Comparison of ENCODE assay signal across 39 mouse cellular contexts in genomic region chr5:113761585-113761984, GRCm38 (mm10). TPM values are rescaled to one million over a fixed set of nuclear protein-coding genes. Genes with fewer than 3 reads are reported as not detected.
"Had no signal": no experiment of that assay in that cellular context is flagged by ENCODE, and none has a peak within 500 bp of the region (broad histone marks: within the 10 kb centered on the region; RNA-seq: fewer than 3 reads in every experiment).

No protein-coding gene starts in this region.

- H3K4me1 ChIP-seq: hindbrain, embryonic 13.5 days; hindbrain, embryonic 15.5 days; limb, embryonic 10.5 days; limb, embryonic 12.5 days had no signal

- H3K4me2 ChIP-seq: heart, embryonic 12.5 days; hindbrain, embryonic 13.5 days; hindbrain, embryonic 15.5 days; kidney, embryonic 15.5 days; limb, embryonic 12.5 days; liver, embryonic 11.5 days; liver, embryonic 13.5 days had no signal

- H3K27ac ChIP-seq: heart, embryonic 10.5 days; hindbrain, embryonic 13.5 days; hindbrain, embryonic 15.5 days; hindbrain, postnatal 0 days; kidney, embryonic 15.5 days; kidney, postnatal 0 days; layer of hippocampus, adult 2 months; left cerebral cortex, adult 2 months; limb, embryonic 10.5 days; limb, embryonic 12.5 days; liver, embryonic 13.5 days had no signal

- H3K9me3 ChIP-seq: heart, embryonic 10.5 days; heart, embryonic 12.5 days; hindbrain, embryonic 13.5 days; hindbrain, embryonic 15.5 days; kidney, embryonic 15.5 days; limb, embryonic 10.5 days; limb, embryonic 12.5 days; liver, embryonic 13.5 days had no signal

- H3K4me3 ChIP-seq: heart, embryonic 10.5 days; heart, embryonic 12.5 days; hindbrain, embryonic 13.5 days; hindbrain, embryonic 15.5 days; kidney, embryonic 15.5 days; layer of hippocampus, adult 2 months; left cerebral cortex, adult 2 months; limb, embryonic 10.5 days; limb, embryonic 12.5 days; liver, embryonic 13.5 days had no signal

- H3K9ac ChIP-seq: heart, embryonic 12.5 days; hindbrain, embryonic 13.5 days; hindbrain, embryonic 15.5 days; kidney, embryonic 15.5 days; limb, embryonic 12.5 days; liver, embryonic 13.5 days had no signal

- DNase-seq: gastrocnemius, postnatal 14 days; gastrocnemius, postnatal 36 days; heart, adult 18-20 months; heart, postnatal 10 days; kidney, adult 11 months; kidney, adult 2 months; kidney, adult 9 months; kidney, postnatal 25 days; kidney, postnatal 4 days; liver; liver, embryonic 13.5 days had no signal

- ATAC-seq: hindbrain, postnatal 0 days; intestine, embryonic 16.5 days had no signal

- H3K27me3 ChIP-seq: heart, embryonic 12.5 days; hindbrain, embryonic 13.5 days; hindbrain, embryonic 15.5 days; kidney, embryonic 15.5 days; limb, embryonic 12.5 days; liver, embryonic 13.5 days had no signal

RNA-seq across cellular contexts. Expression of gene 1700069L16Rik, which starts 37.0 kb away (rescaled TPM):
- total RNA-seq: gastrocnemius, adult 18-20 months; gastrocnemius, adult 8-10 months; gastrocnemius, postnatal 14 days; gastrocnemius, postnatal 36 days; heart, adult 18-20 months; heart, adult 8-10 months; heart, postnatal 10 days; heart, postnatal 25 days; hematopoietic stem cell, adult 5-6 weeks; hindbrain, postnatal 0 days; layer of hippocampus, adult 2 months; layer of hippocampus, postnatal 10 days; layer of hippocampus, postnatal 25 days; left cerebral cortex, adult 2 months; left cerebral cortex, postnatal 14 days; left cerebral cortex, postnatal 36 days had no signal
- polyA plus RNA-seq: gonadal fat pad, adult 2 months; heart, embryonic 10.5 days; heart, embryonic 12.5 days; heart, embryonic 14.5 days; heart, embryonic 16.5 days; hindbrain, embryonic 11.5 days; hindbrain, embryonic 13.5 days; hindbrain, embryonic 15.5 days; hindbrain, postnatal 0 days; intestine, embryonic 14.5 days; intestine, embryonic 16.5 days; kidney, adult 2 months; kidney, embryonic 15.5 days; kidney, postnatal 0 days; limb, embryonic 10.5 days; limb, embryonic 12.5 days; limb, embryonic 14.5 days; liver, embryonic 11.5 days; liver, embryonic 13.5 days had no signal
